Comparison of ENCODE assay signal across 25 mouse cellular contexts in genomic region chr5:90795392-90795791, GRCm38 (mm10). TPM values are rescaled to one million over a fixed set of nuclear protein-coding genes. Genes with fewer than 3 reads are reported as not detected.
"Had no signal": no experiment of that assay in that cellular context is flagged by ENCODE, and none has a peak within 500 bp of the region (broad histone marks: within the 10 kb centered on the region; RNA-seq: fewer than 3 reads in every experiment).

No protein-coding gene starts in this region.

RNA-seq across cellular contexts. Expression of gene Cxcl15, which starts 1.1 kb away (rescaled TPM):
- total RNA-seq: common myeloid progenitor, adult 5-6 weeks; forebrain, postnatal 0 days; gastrocnemius, adult 18-20 months; gastrocnemius, adult 2 months; gastrocnemius, adult 8-10 months; gastrocnemius, postnatal 10 days; gastrocnemius, postnatal 14 days; gastrocnemius, postnatal 25 days; gastrocnemius, postnatal 36 days; gastrocnemius, postnatal 4 days; heart, adult 2 months had no signal
- polyA plus RNA-seq: cerebellum, adult 2 months; cortical plate, adult 2 months; embryonic facial prominence, embryonic 10.5 days; erythroblast, embryonic 14.5 days; forebrain, embryonic 10.5 days; forebrain, embryonic 11.5 days; forebrain, embryonic 12.5 days; forebrain, embryonic 13.5 days; forebrain, embryonic 14.5 days; forebrain, embryonic 15.5 days; forebrain, embryonic 16.5 days; forebrain, postnatal 0 days; frontal cortex, adult 2 months; gonadal fat pad, adult 2 months had no signal

RNA-seq across cellular contexts. Expression of gene Cxcl3, which starts 9.5 kb away (rescaled TPM):
- total RNA-seq: forebrain, postnatal 0 days; gastrocnemius, adult 18-20 months; gastrocnemius, adult 2 months; gastrocnemius, adult 8-10 months; gastrocnemius, postnatal 10 days; gastrocnemius, postnatal 14 days; gastrocnemius, postnatal 25 days; gastrocnemius, postnatal 36 days; gastrocnemius, postnatal 4 days; heart, adult 18-20 months; heart, adult 2 months had no signal
- polyA plus RNA-seq: cerebellum, adult 2 months; cortical plate, adult 2 months; forebrain, embryonic 10.5 days; forebrain, embryonic 11.5 days; forebrain, embryonic 12.5 days; forebrain, embryonic 13.5 days; forebrain, embryonic 14.5 days; forebrain, embryonic 15.5 days; forebrain, postnatal 0 days; frontal cortex, adult 2 months; heart, adult 2 months had no signal

RNA-seq across cellular contexts. Expression of gene Cxcl5, which starts 36.2 kb away (rescaled TPM):
- total RNA-seq: common myeloid progenitor, adult 5-6 weeks; gastrocnemius, adult 18-20 months; gastrocnemius, adult 2 months; gastrocnemius, adult 8-10 months; gastrocnemius, postnatal 10 days; gastrocnemius, postnatal 14 days; gastrocnemius, postnatal 25 days; gastrocnemius, postnatal 36 days had no signal
- polyA plus RNA-seq: erythroblast, embryonic 14.5 days; forebrain, embryonic 11.5 days; forebrain, embryonic 12.5 days; forebrain, embryonic 13.5 days had no signal
